Mouse (Mus musculus): ENCODE results near the gene Ctnnd2.
A peak's percentile ranks its signal among the peaks of the same experiment; 100 is the strongest.
"Not testable (repeated sequence)": the region's sequence is repeated elsewhere in the genome, so short reads cannot be mapped to it uniquely, and the experiment has no call there.

The Ctnnd2 gene

DNA sequence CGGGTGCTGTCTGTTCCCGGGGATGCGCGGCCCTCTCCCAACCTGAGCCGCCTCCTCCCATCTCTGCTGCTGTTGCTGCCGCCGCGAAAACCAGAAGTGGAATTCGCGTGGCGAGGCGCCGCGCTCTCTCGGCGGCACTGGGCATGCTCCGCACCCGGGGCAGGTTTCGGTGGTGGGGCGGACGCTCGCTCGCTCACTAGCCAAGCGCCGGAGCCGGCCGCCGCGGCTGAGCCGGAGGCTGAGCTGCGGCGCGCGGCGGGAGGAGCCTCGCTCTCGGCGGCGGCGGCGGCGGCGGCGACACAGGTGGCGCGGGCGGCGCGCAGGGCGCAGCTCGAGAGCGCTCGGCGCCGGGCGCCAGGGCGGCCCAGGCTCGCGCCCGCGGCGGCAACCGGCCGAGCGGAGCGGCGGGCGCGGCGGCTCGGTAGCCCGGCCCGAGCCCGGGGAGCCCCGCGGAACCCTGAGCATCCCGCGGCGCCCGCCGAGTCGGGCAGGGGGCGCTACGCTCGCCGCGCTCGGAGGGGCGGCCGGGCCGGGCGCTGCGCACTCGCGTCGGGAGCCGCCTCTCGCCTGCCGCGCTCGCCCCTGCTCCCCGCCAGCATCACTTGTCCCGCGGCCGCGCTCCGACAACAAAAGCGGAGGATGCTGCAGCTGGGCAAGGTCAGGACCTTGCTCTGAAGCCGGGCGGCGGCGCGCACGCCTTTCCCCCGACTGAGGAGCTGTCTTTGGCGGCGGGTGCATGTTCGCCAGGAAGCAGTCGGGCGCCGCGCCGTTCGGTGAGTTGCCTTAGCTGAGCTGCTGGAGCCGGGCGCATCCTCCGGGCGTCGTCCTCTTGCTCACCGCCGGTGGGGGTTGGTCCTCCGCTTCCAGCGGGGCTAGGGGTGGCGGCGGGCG lies at the start of gene Ctnnd2:
Ctnnd2 (plus strand) TSS at position 203 of the 891 bp plus-strand sequence.
- DNase-seq (ENCODE audit: low spot score in 2 of 2), result peak; percentile 49 to 65

DNA sequence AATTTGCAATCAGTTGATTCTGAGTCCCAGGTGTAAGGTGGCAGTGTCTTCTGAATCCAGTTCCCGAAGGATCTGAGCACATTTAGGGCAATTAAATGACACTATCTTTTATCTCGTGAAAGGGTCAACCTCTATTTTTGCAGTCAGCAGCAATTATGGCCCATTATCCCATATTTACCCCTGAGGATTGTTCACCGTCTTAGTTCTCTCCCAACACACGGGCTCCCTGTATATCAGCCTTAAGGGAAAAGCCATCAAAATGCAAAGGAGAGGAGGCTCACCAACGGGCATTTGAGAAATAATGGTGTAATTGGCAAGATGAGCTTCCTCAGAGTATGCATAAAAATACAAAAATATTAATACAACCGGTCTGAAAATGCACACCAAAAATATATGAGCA lies 41.7 kb upstream of the Ctnnd2 start:
- no peak for DNase-seq (ENCODE audit: low spot score in 2 of 2)

DNA sequence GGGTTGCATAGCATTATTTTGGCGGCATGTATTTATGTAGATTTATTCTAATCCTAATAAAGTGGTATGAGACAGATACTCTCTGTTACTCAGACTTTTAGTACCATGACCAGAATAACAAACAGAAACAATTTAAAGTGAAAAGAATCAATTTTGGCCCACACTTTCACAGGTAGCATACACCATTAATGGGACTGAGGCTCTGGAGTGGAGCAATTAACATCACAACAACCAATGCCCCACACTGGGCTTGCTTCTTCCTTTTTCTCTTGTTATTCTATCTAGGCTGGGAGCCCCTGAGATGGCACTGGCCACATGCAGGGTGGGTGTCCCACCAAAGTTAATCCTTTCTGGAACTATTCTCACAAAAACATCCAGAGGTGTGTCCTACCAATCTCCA lies 32.8 kb upstream of the Ctnnd2 start:
- not testable (repeated sequence) for DNase-seq (ENCODE audit: low spot score in 2 of 2)

DNA sequence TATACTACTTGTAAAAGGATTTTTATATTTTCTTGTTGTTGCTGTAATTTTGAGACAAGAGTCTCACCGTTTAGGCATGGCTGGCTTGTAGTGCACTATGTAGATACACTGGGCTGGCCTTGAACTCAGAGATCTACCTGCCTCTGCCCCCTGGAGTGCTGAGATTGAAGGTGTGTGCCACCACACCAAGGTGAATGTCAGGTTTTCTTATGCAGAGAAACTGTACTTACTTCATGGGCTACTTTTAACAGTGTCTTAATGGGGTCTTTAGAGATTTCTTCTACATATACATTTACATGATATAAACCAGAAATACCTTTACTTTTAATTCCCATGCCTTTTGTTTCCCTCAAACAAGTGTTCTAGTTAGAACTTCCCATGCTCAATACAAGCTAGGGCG lies 27.0 kb upstream of the Ctnnd2 start:
- DNase-seq (ENCODE audit: low spot score in 2 of 2), result no peak

DNA sequence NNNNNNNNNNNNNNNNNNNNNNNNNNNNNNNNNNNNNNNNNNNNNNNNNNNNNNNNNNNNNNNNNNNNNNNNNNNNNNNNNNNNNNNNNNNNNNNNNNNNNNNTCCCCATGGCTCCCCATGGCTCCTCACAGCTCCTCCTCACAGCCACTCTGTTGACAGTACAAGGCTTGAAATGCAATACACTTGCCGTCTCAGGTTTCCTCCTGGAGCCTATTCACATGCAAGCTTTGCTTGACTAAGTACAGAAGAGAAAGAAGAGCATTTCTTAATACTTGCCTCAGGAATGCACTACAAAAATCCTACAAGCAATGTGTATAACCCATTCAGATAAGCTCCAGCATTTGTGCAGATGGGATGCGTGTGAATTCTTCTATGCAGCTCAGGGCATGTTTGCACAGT lies 20.2 kb upstream of the Ctnnd2 start:
- no peak for DNase-seq (ENCODE audit: low spot score in 2 of 2)

DNA sequence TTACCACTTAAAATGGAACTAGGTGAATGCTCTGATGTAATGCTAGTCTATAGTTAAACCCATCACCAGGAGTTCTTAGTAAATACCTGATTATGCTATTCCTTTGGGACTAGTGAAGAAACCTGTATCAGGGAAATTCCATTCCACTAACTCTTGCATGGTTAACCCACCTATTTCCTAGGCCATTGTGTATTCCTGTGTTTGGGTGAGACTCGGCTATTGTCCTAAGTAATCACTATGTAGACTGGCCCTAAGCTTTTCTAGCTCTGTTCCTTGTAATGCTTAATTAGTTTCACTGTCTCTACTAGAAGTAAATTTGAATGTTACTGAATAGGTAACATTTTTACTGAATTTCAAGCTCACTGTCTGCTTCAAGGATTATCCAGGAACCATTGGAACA lies 14.4 kb upstream of the Ctnnd2 start:
- DNase-seq (ENCODE audit: low spot score in 2 of 2), result no peak

DNA sequence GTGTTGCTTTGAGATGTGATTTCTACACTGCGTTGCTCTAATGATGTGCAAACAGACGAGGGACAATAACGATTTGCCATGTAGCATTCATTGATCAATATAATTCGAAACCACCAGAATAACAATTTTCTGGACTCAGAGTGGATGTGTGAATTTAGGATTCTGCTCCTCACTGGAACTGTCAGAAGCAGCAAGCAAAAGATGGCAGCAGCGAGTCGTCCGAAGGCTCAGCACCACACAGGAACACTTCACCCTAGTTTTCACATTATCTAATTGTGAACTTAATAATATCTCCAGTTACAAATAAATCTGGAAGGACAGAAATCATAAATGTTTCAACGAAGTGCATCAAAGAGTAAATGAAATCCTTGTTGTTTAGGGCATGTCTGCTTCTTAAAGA lies 2.4 kb upstream of the Ctnnd2 start:
- no peak for DNase-seq (ENCODE audit: low spot score in 2 of 2)

DNA sequence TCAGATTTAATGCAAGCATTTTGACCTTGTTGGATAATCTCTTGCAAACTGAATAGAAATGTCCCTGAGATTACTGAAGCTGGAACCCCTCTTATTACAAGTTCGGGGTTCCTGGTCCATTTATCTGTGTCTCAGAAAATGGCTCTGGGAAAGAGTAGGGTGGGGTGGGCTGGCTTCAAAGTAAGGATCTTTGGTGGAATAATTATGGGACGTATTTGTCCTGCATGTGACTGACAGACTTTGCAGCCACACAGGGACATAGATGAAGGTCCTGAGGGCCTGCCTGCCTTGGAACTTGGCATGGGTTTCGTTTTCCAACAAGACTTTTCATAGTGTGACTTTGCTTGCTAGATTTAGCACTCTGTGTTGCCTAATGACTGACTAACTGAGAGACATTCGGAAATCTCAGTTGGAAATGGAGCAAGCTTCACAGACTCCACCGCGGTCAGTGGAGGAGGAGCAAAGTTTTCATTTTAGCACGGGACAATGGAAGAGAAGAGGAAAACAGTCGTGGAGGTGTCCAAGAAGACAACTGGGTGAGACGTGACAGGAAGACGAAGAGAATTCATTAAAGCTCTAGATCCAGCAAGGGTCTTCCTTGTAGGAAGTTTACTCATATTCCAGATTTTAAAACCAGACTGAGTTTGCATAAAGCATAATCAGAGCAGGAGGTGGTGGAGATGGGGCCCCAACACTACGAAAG lies 749 bp upstream of the Ctnnd2 start:
- no peak for DNase-seq (ENCODE audit: low spot score in 2 of 2)

DNA sequence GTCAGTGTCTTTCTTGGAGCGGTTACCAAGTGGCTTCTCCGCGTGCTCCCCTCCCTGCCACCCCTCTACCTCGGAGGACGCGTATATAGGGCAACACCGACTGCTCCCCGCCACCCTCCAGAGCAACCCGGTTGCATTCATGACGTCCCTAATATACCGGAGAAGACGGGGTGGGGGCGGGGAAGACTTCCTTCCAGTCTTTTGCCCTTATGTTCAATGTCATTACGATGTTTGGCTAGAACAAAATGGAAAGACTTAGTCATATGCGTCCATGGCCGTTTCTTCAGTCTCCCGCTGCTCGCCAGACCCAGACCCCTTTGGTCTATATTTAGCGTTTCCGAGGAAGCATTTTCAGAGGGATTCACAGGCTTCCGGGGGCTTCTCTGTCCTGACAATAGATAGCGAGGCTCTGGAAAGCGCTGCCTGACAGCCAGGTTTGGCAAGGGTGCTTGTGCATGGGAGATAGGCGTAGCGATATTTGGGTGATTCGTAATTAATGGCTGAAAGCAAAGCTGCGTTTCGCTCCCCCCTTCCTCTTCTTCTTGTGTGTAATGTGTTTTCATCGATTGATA lies 1.1 kb downstream of the Ctnnd2 start:
- peak in 1 of 2 experiments; percentile 5 for DNase-seq (ENCODE audit: low spot score in 2 of 2)

DNA sequence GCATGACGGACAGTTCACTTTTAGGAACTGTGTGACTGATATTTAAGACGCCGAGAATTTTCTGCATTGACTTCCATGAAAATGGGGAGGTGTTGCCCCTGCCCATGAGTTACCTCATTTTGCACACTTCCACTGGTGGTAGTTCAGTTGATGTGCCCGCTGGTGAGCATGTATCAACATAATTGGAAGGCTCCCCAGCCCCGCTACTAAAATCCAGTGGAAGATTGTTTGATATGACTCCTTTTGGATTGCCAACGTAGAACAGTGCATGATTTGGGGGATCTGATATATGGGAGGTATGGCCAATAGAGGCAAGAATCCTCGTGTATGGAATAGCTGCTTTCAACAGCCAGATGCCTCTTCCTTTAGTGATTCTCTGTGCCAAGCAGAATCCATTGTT lies 1.9 kb downstream of the Ctnnd2 start:
- DNase-seq (ENCODE audit: low spot score in 2 of 2), result no peak

DNA sequence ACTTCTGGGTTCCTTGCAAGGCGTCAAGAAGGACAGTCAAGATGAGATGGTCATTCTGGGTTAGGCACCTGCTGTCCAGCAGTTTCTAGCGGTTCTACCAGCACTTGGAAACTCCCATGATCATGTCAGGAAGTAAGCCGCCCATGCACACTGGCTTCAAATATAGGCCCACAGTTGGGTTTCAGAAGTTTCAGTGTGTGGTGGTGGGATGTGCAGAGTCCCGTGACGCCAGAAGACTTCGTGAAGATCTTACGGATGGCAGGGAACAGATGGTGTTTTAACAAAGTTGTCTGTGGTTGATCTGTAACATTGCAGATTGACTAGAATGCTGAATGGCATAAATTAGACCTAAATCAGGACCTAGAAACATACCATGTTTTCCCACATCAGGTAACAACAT lies 11.6 kb downstream of the Ctnnd2 start:
- DNase-seq (ENCODE audit: low spot score in 2 of 2), result no peak

DNA sequence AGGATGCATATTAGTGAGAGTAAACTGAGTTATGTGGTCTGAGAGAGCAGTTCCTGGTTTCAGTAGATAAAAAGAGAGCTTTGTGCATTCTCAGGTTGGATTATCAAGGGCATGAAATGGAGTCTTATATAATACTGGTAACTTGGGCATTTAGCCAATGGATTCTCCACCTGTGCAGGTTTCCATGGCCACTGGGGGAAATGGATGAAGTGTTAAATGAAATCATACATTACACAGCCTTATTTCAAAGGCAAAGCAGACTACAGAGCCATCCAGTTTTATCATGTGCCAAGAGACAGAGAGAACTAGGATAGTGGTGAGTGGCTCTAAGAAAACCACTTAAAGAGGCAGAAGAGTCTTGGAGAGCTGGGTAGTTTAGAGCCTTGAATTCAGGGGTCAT lies 18.5 kb downstream of the Ctnnd2 start:
- no peak for DNase-seq (ENCODE audit: low spot score in 2 of 2)

DNA sequence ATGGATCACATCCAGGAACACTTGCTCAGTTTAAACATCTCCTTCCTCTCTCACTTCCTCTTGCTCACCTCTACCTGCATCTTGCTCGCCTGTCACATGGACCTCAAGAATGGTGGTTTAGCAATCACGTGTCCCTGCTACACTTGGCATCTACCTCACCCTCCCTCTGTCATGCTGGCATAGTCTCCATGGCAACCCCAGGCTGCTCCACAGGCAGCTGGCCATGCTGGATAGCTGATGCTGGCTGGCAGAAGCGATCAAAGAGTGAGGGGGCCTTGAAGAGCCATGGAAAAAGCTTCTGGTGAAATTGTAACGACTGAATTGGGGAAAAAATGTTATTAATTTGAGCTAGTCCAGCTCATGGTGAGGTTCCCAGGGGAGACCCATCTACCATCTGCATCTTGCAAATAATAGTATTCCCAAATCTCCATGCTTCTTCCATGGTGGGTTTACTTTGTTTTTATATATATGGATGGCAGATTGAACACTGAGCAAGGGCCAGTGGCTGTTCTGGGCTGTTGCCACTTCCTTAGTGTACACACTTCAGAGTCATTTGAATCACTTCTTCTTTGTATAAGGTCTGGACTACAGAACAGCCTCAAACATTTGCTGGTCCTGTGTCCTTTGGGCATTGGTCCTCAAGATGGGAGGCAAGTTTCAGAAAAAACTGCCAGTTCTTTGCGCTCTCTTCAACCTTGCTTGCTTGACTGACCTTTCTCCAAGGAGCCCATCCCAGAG lies 19.7 kb downstream of the Ctnnd2 start:
- DNase-seq (ENCODE audit: low spot score in 2 of 2), result no peak

DNA sequence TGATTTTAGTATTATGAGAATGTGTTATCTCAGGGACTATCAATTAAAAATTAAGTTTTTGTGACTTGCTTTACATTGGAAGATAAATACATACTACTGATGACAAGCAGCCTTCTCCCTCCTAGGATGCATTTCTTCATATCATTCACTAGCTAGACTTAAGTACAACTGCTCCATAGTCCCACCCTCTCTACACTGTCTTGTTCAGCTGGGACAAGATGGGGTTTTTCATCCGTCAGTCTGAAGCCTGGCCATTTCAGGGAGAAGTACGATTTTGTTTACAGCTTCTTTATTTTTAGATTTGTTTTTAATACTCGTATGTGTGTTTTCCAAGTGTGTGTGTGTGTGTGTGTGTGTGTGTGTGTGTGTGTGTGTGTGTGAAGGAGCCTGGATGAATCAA lies 26.0 kb downstream of the Ctnnd2 start:
- no peak for DNase-seq (ENCODE audit: low spot score in 2 of 2)

DNA sequence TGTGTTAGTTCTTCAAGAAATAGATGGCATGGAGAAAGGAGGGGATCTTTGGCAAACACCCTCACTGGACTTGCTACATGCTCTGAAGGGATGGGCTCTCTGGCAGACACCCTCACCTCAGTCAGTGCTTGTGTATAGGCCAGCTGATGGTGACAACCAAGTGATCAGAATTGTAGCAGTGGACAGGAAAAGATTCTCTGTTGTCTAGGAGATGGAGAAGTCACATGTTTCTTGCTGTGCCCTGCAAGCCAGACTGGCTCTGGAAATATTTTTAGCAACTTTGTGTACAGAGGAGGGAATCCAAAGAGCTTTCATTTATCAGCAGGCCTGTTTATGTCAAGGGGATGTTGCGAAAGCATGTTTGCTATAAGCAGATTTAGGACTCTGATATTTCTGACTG lies 27.4 kb downstream of the Ctnnd2 start:
- no peak for DNase-seq (ENCODE audit: low spot score in 2 of 2)

DNA sequence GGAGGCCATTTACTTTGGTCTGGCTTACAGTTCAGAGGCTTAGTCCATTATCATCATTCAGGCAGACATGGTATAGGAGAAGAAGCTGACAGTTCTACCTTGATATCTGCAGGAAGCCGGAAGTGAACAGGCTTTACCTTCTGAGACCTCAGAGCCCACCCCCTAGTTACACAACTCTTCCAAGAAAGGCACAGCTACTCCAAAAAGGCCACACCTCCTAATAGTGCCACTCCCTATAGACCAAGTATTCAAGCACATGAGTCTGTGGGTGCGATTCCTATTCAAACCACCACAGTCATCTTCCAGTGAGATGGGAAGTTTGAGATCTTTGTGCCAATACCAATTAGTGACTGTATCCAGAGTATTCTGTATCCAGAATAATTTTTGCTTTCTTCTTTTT lies 28.8 kb downstream of the Ctnnd2 start:
- DNase-seq (ENCODE audit: low spot score in 2 of 2), result no peak

DNA sequence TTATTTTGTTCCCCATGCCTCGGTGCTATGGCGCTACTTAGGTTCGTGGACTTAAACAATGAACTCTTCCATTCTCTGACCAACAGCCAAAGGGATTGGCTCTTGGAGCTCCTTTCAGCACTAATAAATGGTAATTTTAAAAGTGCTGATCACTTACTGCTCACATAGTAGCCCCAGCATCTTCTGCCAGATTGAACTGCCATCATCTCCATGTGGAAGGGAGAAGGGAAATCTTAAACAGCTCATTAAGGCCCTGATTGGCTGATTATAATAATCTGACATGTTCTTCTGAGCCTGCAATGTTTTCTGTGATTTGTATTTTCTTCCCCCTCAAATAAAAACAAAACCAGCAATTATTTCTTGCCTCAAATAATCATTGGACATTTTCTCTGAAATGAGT lies 29.2 kb downstream of the Ctnnd2 start:
- no peak for DNase-seq (ENCODE audit: low spot score in 2 of 2)

DNA sequence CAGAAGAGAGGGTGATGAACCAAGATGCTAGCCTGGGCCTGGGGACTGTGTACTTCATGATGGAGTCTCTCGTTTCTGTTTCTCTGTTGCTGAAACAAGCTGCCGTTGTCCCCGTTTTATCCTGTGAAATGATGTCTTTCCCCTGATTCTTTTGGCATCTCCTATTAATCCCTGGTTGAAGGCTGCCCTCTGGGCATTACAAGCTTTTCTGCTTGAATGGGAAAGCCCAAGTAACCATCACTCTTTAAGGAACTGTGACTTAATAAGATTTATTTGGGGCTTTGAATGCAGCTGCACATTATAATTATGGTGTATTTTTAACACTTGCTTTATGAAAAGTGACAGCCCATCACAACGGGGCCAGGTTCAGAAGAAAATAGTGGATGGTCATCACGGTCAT lies 40.4 kb downstream of the Ctnnd2 start:
- no peak for DNase-seq (ENCODE audit: low spot score in 2 of 2)

DNA sequence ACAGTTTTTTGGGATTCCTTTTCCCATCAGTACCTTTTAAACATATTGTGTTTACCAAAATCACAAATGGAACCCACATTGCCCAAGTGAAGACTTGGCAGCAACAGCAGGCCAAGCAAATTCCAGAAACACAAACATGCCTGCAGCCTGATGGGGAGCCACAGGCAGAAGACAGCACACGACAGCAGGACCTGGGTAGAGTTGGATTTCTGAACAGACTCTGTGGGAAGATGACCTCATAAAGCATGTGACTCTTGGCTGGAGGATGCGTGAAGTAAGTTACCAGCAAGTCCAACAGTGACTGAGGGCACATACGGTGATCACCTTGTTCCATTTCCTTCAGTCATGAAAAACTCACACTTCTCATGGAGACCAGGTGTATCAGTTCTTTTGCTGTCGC lies 43.5 kb downstream of the Ctnnd2 start:
- no peak for DNase-seq (ENCODE audit: low spot score in 2 of 2)

DNA sequence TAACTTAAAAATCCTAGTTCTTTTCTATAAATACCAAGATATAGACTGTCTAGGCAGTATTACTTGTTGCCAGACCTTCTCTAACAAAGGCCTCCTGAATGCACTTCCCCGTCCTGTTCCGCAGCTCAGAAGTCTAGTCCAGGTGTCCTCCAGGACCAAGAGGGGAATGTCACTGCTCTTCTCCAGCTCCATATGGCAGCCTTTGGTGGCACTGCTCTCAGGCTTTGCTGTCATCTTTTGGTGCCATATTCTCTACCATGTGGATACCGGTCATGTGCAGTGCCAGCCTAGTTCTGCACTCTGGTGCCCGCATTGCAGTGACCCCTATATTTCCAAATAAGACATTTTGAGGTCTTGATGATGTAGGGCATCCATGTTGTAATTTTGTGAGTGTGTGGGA lies 56.7 kb downstream of the Ctnnd2 start:
- DNase-seq (ENCODE audit: low spot score in 2 of 2), result no peak

DNA sequence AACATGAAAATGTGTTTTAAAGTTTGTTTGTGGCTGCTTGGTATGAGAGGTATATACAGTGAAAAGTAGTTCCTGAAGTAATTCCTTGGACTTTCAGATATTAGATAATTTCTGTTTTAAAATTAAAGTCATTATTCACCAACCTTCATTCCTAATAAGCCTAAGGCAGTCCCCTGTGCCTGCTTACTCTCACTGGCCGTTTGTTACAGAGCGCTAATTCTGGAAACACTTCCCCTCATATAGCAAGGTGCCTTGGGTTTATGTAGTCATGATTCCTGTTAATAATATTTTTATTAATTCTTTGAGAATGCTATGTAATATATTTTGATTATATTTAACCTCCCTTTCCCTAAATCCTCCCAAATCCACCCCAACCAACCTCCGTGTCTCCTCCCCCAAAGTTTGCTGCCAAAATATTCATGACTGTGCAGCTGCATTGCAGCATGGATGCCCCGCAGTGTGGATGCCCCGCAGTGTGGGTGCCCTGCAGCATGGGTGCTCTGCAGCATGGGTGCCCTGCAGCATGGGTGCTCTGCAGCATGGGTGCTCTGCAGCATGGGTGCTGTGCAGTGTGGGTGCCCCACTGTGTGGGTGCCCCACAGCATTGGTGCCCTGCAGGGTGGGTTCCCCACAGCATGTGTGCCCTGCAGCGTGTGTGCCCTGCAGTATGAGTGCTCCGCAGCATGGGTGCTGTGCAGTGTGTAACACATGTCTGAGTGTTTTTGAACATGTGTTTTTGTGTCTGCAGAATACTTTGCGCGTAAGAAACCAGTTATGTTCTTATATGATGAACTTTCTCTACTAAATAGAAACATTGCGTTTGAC lies 63.0 kb downstream of the Ctnnd2 start:
- DNase-seq (ENCODE audit: low spot score in 2 of 2), result no peak
